Mouse (Mus musculus) lung, postnatal 0 days (tissue): ENCODE results near the gene Tap2. TPM values are rescaled to one million over a fixed set of nuclear protein-coding genes. Genes with fewer than 3 reads are reported as not detected.

Experiments
- ATAC-seq: fragments of 200-750 bp; cut with Nextera tagmentation; 2 replicates; pipeline ENCODE4 v1.8.0; 2017; ENCODE audit warnings: moderate library complexity
- DNase-seq: peaks from one replicate; pipeline ENCODE4 v3.0.0-alpha.2; 2016; ENCODE audit warnings: low spot score
- H3K27ac ChIP-seq: fragments of 300-500 bp; sonication (generic); 2 replicates; pipeline ENCODE4 v1.5.1; 2014; ENCODE audit warnings: antibody characterized with exemption, mild to moderate bottlenecking, low read length, mixed read lengths
- H3K27me3 ChIP-seq: fragments of 300-500 bp; sonication (generic); replicated peaks from 2 replicates; pipeline ENCODE4 v1.6.1; 2014; ENCODE audit warnings: low read length, mixed read lengths; ENCODE audit not compliant: insufficient read depth
- H3K36me3 ChIP-seq: fragments of 300-500 bp; sonication (generic); 2 replicates; pipeline ENCODE4 v1.6.1; 2014; ENCODE audit warnings: low read length, mixed read lengths; ENCODE audit not compliant: insufficient read depth
- H3K4me1 ChIP-seq: fragments of 300-500 bp; sonication (generic); 2 replicates; pipeline ENCODE4 v1.6.1; 2014; ENCODE audit warnings: antibody characterized with exemption, low read depth, low read length, mixed read lengths; ENCODE audit not compliant: insufficient read depth
- H3K4me2 ChIP-seq: fragments of 300-500 bp; sonication (generic); replicated peaks from 2 replicates; pipeline ENCODE4 v1.6.1; 2014; ENCODE audit warnings: low read depth, mild to moderate bottlenecking, low read length, moderate library complexity, mixed read lengths
- H3K4me3 ChIP-seq: fragments of 300-500 bp; sonication (generic); 2 replicates; pipeline ENCODE4 v1.5.1; 2014; ENCODE audit warnings: low read depth, low read length
- H3K9ac ChIP-seq: fragments of 300-500 bp; sonication (generic); replicated peaks from 2 replicates; pipeline ENCODE4 v1.6.1; 2014; ENCODE audit warnings: low read depth, mild to moderate bottlenecking
- H3K9me3 ChIP-seq: fragments of 300-500 bp; sonication (generic); 2 replicates; pipeline ENCODE4 v1.6.1; 2016; ENCODE audit warnings: low read length, mixed read lengths
- CTCF ChIP-seq: IDR thresholded peaks from 2 replicates; pipeline ENCODE4 v1.5.1; 2016; ENCODE audit warnings: antibody characterized with exemption, mild to moderate bottlenecking
- EP300 ChIP-seq: IDR thresholded peaks from 2 replicates; pipeline ENCODE4 v1.6.1; 2016; ENCODE audit warnings: antibody characterized with exemption, mild to moderate bottlenecking, control low read depth
- WGBS: fragments of 180-500 bp; shearing (Covaris S2); extraction: QIAGEN DNeasy Blood & Tissue Kit; methylation state at CpG from one replicate; pipeline ENCODE4 v1.1.7; 2014; 5-methylcytosine and 5-hydroxymethylcytosine counted together
- polyA plus RNA-seq: library from polyadenylated mRNA; unstranded; fragments of >200 nt; fragmentation: Nextera tagmentation; extraction: Ambion mirVana; gene quantifications from 2 replicates; pipeline ENCODE4 v1.2.1, GENCODE M21; 2015

Tap2 gene
- polyA plus RNA-seq, 1 experiment from 2014 or later, result 23.9 TPM

- 40% methylated on average over 3 of the region's 3 CpGs for WGBS
- no peaks in the 10 kb centered on the region for H3K4me1 ChIP-seq
- no peaks in the 10 kb centered on the region for H3K36me3 ChIP-seq
- DNase-seq (no peak), ATAC-seq (no peak)
- H3K9me3 ChIP-seq, result no peaks in the 10 kb centered on the region
- no peak overlapping the region for H3K27ac ChIP-seq
- no peak overlapping the region for H3K9ac ChIP-seq
- H3K4me3 ChIP-seq, result no peak overlapping the region
- H3K4me2 ChIP-seq, result no peak overlapping the region
- no peak for TF ChIP-seq CTCF
- TF ChIP-seq EP300, result no peak
- no peaks in the 10 kb centered on the region for H3K27me3 ChIP-seq
These were observed 46.0 kb downstream of the Tap2 start for GRCm38 (mm10) chr17:34249361-34249760.

- no peaks in the 10 kb centered on the region for H3K9me3 ChIP-seq
- H3K4me3 ChIP-seq, result no peak overlapping the region
- no peaks in the 10 kb centered on the region for H3K27me3 ChIP-seq
- ATAC-seq (no peak), DNase-seq (peak; percentile 66)
- no peak overlapping the region for H3K4me2 ChIP-seq
- WGBS, result 16% methylated on average over 4 of the region's 4 CpGs
- TF ChIP-seq EP300, result no peak
- TF ChIP-seq CTCF, result peak; percentile 85
- H3K9ac ChIP-seq, result no peak overlapping the region
- H3K36me3 ChIP-seq, result no peaks in the 10 kb centered on the region
- no peaks in the 10 kb centered on the region for H3K4me1 ChIP-seq
- no peak overlapping the region for H3K27ac ChIP-seq
These were observed 46.6 kb downstream of the Tap2 start for GRCm38 (mm10) chr17:34249878-34250277.

GRCm38 (mm10) chr17:34251666-34252065 lies 48.3 kb downstream of the Tap2 start:
- DNase-seq (no peak), ATAC-seq (no peak)
- TF ChIP-seq EP300 (no peak), CTCF (peak; percentile 41)

GRCm38 (mm10) chr17:34256501-34256900 lies 53.2 kb downstream of the Tap2 start:
- TF ChIP-seq CTCF (no peak), EP300 (no peak)
- WGBS, result 74% methylated on average over 5 of the region's 5 CpGs
- Histone ChIP-seq H3K36me3 (no peaks in the 10 kb centered on the region), H3K27me3 (no peaks in the 10 kb centered on the region; the same call in 1 of the 2 replicates), H3K27ac (no peak overlapping the region), H3K4me2 (no peak overlapping the region), H3K4me3 (no peak overlapping the region), H3K9ac (no peak overlapping the region), H3K9me3 (no peaks in the 10 kb centered on the region), H3K4me1 (no peaks in the 10 kb centered on the region)
- DNase-seq, result no peak
- no peak for ATAC-seq

More at GRCm38 (mm10) chr17:34251666-34252065, 48.3 kb downstream of the Tap2 start:
- no peak overlapping the region for H3K4me3 ChIP-seq
- no peaks in the 10 kb centered on the region for H3K9me3 ChIP-seq
- no peak overlapping the region for H3K27ac ChIP-seq
- no peaks in the 10 kb centered on the region for H3K27me3 ChIP-seq
- H3K4me1 ChIP-seq, result no peaks in the 10 kb centered on the region
- no peak overlapping the region for H3K4me2 ChIP-seq
- 45% methylated on average over 4 of the region's 4 CpGs for WGBS
- no peak overlapping the region for H3K9ac ChIP-seq
- H3K36me3 ChIP-seq, result no peaks in the 10 kb centered on the region

DNA sequence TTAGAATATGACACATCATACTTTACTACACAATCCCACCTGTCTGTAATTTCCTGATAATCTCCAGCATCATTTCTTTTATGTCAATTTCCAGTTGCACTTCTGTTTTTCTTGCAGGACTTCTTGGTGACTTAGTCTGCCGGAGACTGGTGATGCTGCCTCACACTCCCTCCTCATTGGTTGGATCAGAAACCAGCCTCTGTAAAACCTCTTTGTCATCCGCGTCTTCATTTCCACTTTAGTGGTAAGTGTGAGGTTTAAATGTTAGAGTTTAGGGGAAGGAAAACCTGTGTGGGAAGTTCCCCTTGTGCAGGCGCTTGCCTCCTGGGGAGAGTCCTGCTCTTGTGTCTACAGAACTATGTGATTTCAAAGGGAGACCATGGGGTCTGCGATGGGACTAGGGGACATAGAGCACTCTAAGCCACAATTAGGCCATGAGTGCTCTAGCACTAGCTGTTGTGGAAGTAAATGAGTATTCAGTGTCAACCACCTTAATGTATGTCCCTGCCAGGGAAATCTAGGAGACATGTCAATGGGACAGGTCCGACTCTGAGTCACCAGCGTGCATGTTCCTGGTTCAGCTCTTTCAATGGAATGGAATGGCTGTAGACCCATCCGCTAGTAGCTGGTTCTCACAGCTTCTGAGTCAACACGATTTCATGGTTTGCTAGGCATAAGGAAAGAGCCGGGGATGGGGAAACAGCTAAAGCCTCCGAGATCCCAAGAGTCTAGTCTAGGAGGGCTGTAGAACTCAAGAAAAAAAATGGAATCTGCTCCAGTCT lies 54.5 kb downstream of the Tap2 start, which contains the start of gene H2-Ab1:
TSS of gene H2-Ab1 (plus strand) at position 96 of the 782 bp plus-strand sequence.
- TF ChIP-seq CTCF, result no peak
- TF ChIP-seq EP300, result no peak
- no peak within 1 kb of the TSS for H3K9ac ChIP-seq
- peaks cover 6% of the 10 kb centered on the region; the same call in 1 of the 2 replicates for H3K27me3 ChIP-seq
- DNase-seq, result peak; percentile 62
- H3K36me3 ChIP-seq, result no peaks in the 10 kb centered on the region
- WGBS, result 68% methylated on average over 11 of the region's 11 CpGs
- no peaks in the 10 kb centered on the region for H3K4me1 ChIP-seq
- H3K27ac ChIP-seq, result no peak within 1 kb of the TSS
- ATAC-seq, result peak; percentile 50; the same call in 1 of the 2 replicates
- H3K4me2 ChIP-seq, result no peak within 1 kb of the TSS
- no peak within 1 kb of the TSS for H3K4me3 ChIP-seq
- H3K9me3 ChIP-seq, result no peaks in the 10 kb centered on the region

DNA sequence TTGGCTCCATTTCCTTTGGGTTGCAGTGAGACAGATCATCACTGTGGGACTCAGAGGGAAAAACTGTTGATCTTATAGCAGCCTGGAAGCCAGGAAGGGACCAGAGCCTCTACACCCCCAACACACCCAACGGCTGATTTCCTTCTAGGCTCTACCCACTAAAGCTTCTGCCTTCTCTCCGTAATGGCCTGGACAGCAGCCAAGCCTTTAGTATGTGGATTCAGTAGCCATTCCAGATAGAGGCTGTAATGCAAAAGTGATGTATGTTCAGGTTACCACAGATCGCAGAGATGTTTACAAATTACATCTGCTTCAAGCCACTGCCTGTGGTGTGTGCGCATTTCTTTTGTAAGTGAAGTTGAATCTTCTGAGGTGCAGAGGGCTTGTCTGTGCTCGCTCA lies 57.2 kb downstream of the Tap2 start:
- Histone ChIP-seq H3K27me3 (peaks cover 21% of the 10 kb centered on the region), H3K4me3 (no peak overlapping the region), H3K36me3 (no peaks in the 10 kb centered on the region), H3K4me1 (peaks cover 6% of the 10 kb centered on the region), H3K9me3 (no peaks in the 10 kb centered on the region), H3K9ac (no peak overlapping the region), H3K27ac (no peak overlapping the region), H3K4me2 (no peak overlapping the region)
- DNase-seq (no peak), ATAC-seq (no peak)
- WGBS, result 35% methylated on average over 5 of the region's 5 CpGs
- TF ChIP-seq EP300, result no peak
